Mouse (Mus musculus) stomach, postnatal 0 days (tissue): ENCODE results near the gene Phactr1. TPM values are rescaled to one million over a fixed set of nuclear protein-coding genes. Genes with fewer than 3 reads are reported as not detected.

Source experiments
- ATAC-seq: fragments of 200-750 bp; cut with Nextera tagmentation; 2 replicates; pipeline ENCODE4 v1.8.0; 2017; ENCODE audit not compliant: low FRiP score, low TSS enrichment
- DNase-seq: peaks from one replicate; pipeline ENCODE4 v3.0.0-alpha.2; 2016; ENCODE audit warnings: low spot score
- H3K27ac ChIP-seq: fragments of 300-500 bp; sonication (generic); replicated peaks from 2 replicates; pipeline ENCODE4 v1.5.1; 2014; ENCODE audit warnings: mild to moderate bottlenecking, control low read depth
- H3K27me3 ChIP-seq: fragments of 300-500 bp; sonication (generic); 2 replicates; pipeline ENCODE4 v1.6.1; 2014; ENCODE audit warnings: low read length; ENCODE audit not compliant: control insufficient read depth, insufficient read depth
- H3K36me3 ChIP-seq: fragments of 300-500 bp; sonication (generic); 2 replicates; pipeline ENCODE4 v1.6.1; 2014; ENCODE audit warnings: low read length, mixed read lengths; ENCODE audit not compliant: control insufficient read depth, insufficient read depth
- H3K4me1 ChIP-seq: fragments of 300-500 bp; sonication (generic); replicated peaks from 2 replicates; pipeline ENCODE4 v1.6.1; 2014; ENCODE audit warnings: antibody characterized with exemption; ENCODE audit not compliant: control insufficient read depth, insufficient read depth
- H3K4me2 ChIP-seq: fragments of 300-500 bp; sonication (generic); replicated peaks from 2 replicates; pipeline ENCODE4 v1.6.1; 2014; ENCODE audit warnings: low read depth, mild to moderate bottlenecking, control low read depth, moderate library complexity
- H3K4me3 ChIP-seq: fragments of 300-500 bp; sonication (generic); 2 replicates; pipeline ENCODE4 v1.5.1; 2014; ENCODE audit warnings: low read depth, low read length, control low read depth
- H3K9ac ChIP-seq: fragments of 300-500 bp; sonication (generic); 2 replicates; pipeline ENCODE4 v1.6.1; 2014; ENCODE audit warnings: mild to moderate bottlenecking, low read length, control low read depth, mixed read lengths
- H3K9me3 ChIP-seq: fragments of 300-500 bp; sonication (generic); 2 replicates; pipeline ENCODE4 v1.6.1; 2016; ENCODE audit warnings: low read length; ENCODE audit not compliant: control insufficient read depth
- CTCF ChIP-seq: IDR thresholded peaks from 2 replicates; pipeline ENCODE4 v1.5.1; 2016; ENCODE audit warnings: antibody characterized with exemption, low read depth, mild to moderate bottlenecking, moderate library complexity
- EP300 ChIP-seq: optimal IDR thresholded peaks from 2 replicates; pipeline ENCODE3; 2016; ENCODE audit warnings: antibody characterized with exemption
- WGBS: fragments of 180-500 bp; shearing (Covaris S2); extraction: QIAGEN DNeasy Blood & Tissue Kit; methylation state at CpG from one replicate; pipeline ENCODE4 v1.1.7; 2014; 5-methylcytosine and 5-hydroxymethylcytosine counted together
- polyA plus RNA-seq: library from polyadenylated mRNA; unstranded; fragments of >200 nt; fragmentation: Nextera tagmentation; extraction: Ambion mirVana; gene quantifications from 2 replicates; pipeline ENCODE4 v1.2.1, GENCODE M21; 2015

The Phactr1 gene
- polyA plus RNA-seq, 1 experiment from 2014 or later: 5.6 TPM

DNA sequence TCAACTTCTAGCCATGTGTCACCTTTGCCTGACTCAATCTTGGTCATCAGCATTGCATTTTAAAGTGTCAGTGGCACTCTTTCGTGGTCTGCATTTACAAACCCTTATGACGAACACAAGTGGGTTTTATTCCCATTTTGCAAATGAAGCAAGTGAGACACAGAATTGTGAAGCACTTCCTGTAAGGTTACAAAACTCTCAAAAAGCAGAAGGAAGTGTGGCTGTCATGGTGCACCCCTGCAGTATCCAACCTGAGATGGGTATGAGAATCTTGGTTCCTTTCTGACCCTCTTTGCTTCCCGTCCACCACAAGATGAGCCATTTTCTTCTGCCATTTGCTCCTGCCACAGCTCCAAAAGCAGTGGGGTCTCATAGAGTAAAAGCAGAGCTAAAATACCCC, 295.7 kb downstream of the Phactr1 start:
- Histone ChIP-seq H3K4me2 (no peak overlapping the region), H3K27ac (no peak overlapping the region), H3K9me3 (no peaks in the 10 kb centered on the region), H3K9ac (no peak overlapping the region), H3K36me3 (no peaks in the 10 kb centered on the region), H3K27me3 (no peaks in the 10 kb centered on the region), H3K4me3 (no peak overlapping the region), H3K4me1 (no peaks in the 10 kb centered on the region)
- DNase-seq: no peak
- 89% methylated on average over 3 of the region's 3 CpGs for WGBS
- TF ChIP-seq CTCF (no peak), EP300 (no peak)
- no peak for ATAC-seq

DNA sequence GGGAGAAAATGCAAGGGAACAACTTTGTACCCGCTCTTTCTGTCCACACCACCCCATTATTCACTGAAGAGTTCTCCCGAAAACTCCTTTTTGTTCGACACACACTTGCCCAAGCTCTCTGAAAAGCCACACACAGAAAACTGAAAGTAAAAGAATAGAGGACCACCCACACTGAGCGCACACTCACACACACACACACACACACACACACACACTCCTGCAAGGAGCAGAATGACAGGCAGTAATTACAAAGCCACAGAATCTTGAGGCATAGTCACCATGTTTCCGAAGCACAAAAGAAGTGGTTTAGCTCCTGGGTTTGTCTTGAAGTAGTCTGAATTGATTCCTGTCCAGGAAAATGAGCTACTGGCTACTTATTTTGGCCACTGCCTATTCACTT, 296.5 kb downstream of the Phactr1 start:
- 69% methylated on average over 5 of the region's 5 CpGs for WGBS

DNA sequence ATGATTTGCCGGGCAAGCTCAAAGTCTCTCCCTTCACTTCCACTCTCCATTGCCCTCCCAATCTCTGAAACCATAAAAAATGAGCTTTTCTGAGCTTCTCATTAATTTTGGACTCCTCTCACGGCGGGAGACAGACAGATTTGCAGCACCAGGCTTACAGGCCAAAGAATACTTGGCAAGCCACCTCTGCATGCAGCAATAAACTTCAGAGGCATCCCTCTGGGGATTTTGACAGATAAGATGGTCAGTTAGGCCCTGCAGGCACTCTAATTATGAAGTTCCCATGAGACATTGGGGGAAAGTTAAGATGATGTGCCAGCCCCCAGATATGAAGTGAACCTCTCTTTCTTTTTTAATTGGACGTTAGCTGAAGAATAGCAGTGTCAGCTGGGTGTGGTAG, 300.2 kb downstream of the Phactr1 start:
- TF ChIP-seq CTCF (no peak), EP300 (no peak)
- Histone ChIP-seq H3K27ac (no peak overlapping the region), H3K27me3 (no peaks in the 10 kb centered on the region), H3K4me2 (no peak overlapping the region), H3K4me3 (no peak overlapping the region), H3K36me3 (no peaks in the 10 kb centered on the region), H3K9ac (no peak overlapping the region), H3K4me1 (no peaks in the 10 kb centered on the region), H3K9me3 (no peaks in the 10 kb centered on the region)
- DNase-seq (no peak), ATAC-seq (no peak)
- 61% methylated on average over 4 of the region's 4 CpGs for WGBS

More for the DNA sequence above, 296.5 kb downstream of the Phactr1 start:
- no peaks in the 10 kb centered on the region for H3K9me3 ChIP-seq
- no peaks in the 10 kb centered on the region for H3K36me3 ChIP-seq
- no peak overlapping the region for H3K4me2 ChIP-seq
- no peaks in the 10 kb centered on the region for H3K4me1 ChIP-seq
- ATAC-seq (no peak), DNase-seq (no peak)
- no peak overlapping the region for H3K9ac ChIP-seq
- no peaks in the 10 kb centered on the region for H3K27me3 ChIP-seq
- H3K4me3 ChIP-seq: no peak overlapping the region
- no peak overlapping the region for H3K27ac ChIP-seq
- TF ChIP-seq CTCF: no peak

DNA sequence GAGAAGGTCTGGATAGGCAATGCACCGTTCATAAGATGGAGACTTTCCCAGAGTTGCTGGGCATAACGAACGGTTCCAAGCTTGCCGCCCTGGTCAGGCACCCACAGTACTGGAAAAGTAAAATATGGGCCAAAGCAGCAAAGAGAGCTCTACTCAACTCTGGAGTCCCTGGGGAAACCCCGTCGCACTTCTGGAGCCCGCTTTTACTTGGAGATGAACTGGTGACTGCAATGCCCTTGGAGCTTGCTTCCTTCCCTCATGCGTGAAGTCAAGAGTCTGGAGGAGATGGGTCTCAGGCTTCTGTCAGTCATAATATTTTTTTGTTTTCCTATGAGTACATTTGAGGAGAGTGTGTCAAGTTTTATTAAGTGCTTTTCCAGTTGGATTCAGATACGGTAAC, 302.2 kb downstream of the Phactr1 start:
- no peaks in the 10 kb centered on the region for H3K27me3 ChIP-seq
- no peak overlapping the region for H3K4me3 ChIP-seq
- ATAC-seq (no peak), DNase-seq (no peak)
- no peaks in the 10 kb centered on the region for H3K4me1 ChIP-seq
- no peaks in the 10 kb centered on the region for H3K36me3 ChIP-seq
- no peak overlapping the region for H3K9ac ChIP-seq
- TF ChIP-seq CTCF: no peak
- TF ChIP-seq EP300: no peak
- H3K27ac ChIP-seq: no peak overlapping the region
- H3K4me2 ChIP-seq: no peak overlapping the region
- 87% methylated on average over 9 of the region's 9 CpGs for WGBS
- H3K9me3 ChIP-seq: no peaks in the 10 kb centered on the region

DNA sequence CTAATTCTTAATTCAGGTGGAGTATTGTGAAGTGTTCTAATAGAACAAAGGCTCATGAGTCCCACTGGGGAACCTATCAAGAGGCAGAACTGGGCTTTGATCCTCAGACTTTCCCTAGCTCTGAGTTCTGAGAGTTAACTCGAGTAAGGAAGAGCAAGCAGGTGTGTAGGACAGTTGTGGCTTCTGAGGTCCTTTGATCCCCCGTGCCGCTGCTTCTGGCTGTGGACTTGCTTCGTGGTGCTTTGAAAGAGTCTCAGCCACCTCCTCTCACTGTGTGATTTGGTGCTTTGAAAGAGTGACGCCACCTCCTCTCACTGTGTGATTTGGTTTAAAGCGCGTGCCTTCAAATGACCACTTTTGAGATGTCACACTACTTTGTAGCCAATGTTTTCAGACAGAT, 305.4 kb downstream of the Phactr1 start:
- no peak overlapping the region for H3K27ac ChIP-seq
- 79% methylated on average over 7 of the region's 7 CpGs for WGBS
- H3K4me1 ChIP-seq: no peaks in the 10 kb centered on the region
- DNase-seq: no peak
- no peak overlapping the region for H3K9ac ChIP-seq
- H3K4me2 ChIP-seq: no peak overlapping the region
- no peaks in the 10 kb centered on the region for H3K36me3 ChIP-seq
- no peak overlapping the region for H3K4me3 ChIP-seq
- no peak for ATAC-seq
- no peaks in the 10 kb centered on the region for H3K9me3 ChIP-seq
- no peaks in the 10 kb centered on the region for H3K27me3 ChIP-seq
- TF ChIP-seq EP300: no peak
- no peak for TF ChIP-seq CTCF

DNA sequence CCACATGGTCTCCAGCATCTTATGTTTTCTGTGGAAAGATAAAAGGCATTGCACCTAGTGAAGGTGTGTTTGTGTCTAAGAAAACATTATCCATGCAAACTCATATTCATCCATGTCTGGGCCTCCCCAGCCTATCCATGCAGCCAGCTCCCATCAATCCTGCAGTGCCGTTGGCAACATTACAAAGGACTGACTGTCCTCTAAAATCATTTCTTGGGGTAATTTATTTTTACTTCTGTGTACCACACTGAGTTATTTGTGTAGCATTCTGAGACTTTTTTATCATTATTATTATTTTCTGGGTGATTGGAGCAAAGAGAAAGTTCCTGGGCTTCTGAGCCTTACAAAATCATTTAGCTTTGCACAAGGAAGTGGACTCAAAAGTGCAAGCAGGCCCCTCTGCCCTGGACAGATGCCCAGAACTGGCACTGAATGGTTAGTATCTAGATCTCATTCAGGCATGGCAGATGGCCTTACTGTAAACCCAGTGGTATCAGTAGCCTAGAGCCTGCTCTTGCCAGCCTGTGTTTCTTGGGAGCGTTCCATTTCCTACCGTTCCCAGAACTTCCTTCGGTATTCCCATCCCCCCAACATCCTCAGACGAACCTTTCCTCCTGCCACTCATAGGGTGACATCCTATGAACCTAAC, 307.6 kb downstream of the Phactr1 start:
- no peaks in the 10 kb centered on the region for H3K9me3 ChIP-seq
- H3K4me2 ChIP-seq: no peak overlapping the region
- WGBS: 59% methylated on average over 5 of the region's 5 CpGs
- H3K9ac ChIP-seq: no peak overlapping the region
- no peaks in the 10 kb centered on the region for H3K27me3 ChIP-seq
- no peak overlapping the region for H3K27ac ChIP-seq
- ATAC-seq (no peak), DNase-seq (peak; percentile 22)
- H3K4me1 ChIP-seq: no peaks in the 10 kb centered on the region
- TF ChIP-seq EP300 (no peak), CTCF (no peak)
- no peaks in the 10 kb centered on the region for H3K36me3 ChIP-seq
- no peak overlapping the region for H3K4me3 ChIP-seq
